8 mouse cellular contexts compared by ENCODE assay signal in genomic region chr9:72169728-72170188, GRCm38 (mm10). TPM values are rescaled to one million over a fixed set of nuclear protein-coding genes. Genes with fewer than 3 reads are reported as not detected.
DNase-seq lines count a peak whose midpoint lies in the region; ATAC-seq and TF ChIP-seq lines count a peak whose summit lies in the region.

No protein-coding gene starts in this region.

- peaks cover 11% of the 10 kb centered on the region for H3K4me1 ChIP-seq in erythroblast, embryonic 14.5 days (ENCODE audit: control insufficient read depth)
- peaks cover 1% of the 10 kb centered on the region; the same call in 1 of the 2 replicates for H3K4me1 ChIP-seq in small intestine, adult 2 months (ENCODE audit: control insufficient read depth, insufficient read depth, insufficient read length, low read length)

- no peak for TF ChIP-seq CTCF in small intestine, adult 2 months (IDR thresholded peaks at IDR 0.05; ENCODE audit: extremely low read depth, insufficient read length, insufficient replicate concordance, low read depth, low read length)

- ATAC-seq in erythroblast, adult 5-6 weeks (replicated peaks; ENCODE audit: low FRiP score, poor library complexity, severe bottlenecking): no peak
- peak; percentile 59; the same call in 1 of the 2 replicates for ATAC-seq in erythroid progenitor cell, adult 5-6 weeks (replicated peaks; ENCODE audit: low FRiP score, poor library complexity, severe bottlenecking)
- ATAC-seq in megakaryocyte, adult 5-6 weeks (ENCODE audit: poor library complexity, severe bottlenecking): peak; percentile 92

- peak; percentile 60 to 74 for DNase-seq in heart, postnatal 10 days
- DNase-seq in kidney, postnatal 25 days: peak; percentile 77 to 78
- DNase-seq in right cerebral cortex, adult 2 months (ENCODE audit: low spot score in 2 of 2): no peak

- H3K27me3 ChIP-seq in erythroblast, embryonic 14.5 days (ENCODE audit: control insufficient read depth): no peaks in the 10 kb centered on the region
- H3K27me3 ChIP-seq in small intestine, adult 2 months (ENCODE audit: control insufficient read depth, insufficient read depth, low read length): no peaks in the 10 kb centered on the region

- H3K27ac ChIP-seq in small intestine, adult 2 months (ENCODE audit: insufficient read depth, low read depth, low read length): no peak overlapping the region

- no peaks in the 10 kb centered on the region for H3K9me3 ChIP-seq in erythroblast, embryonic 14.5 days (ENCODE audit: control insufficient read depth, low read length)

- intact Hi-C loops in heart, postnatal 10 days (cut with DNase I): no loop called here

- H3K36me3 ChIP-seq in erythroblast, embryonic 14.5 days (ENCODE audit: control insufficient read depth): no peaks in the 10 kb centered on the region
- no peaks in the 10 kb centered on the region for H3K36me3 ChIP-seq in small intestine, adult 2 months (ENCODE audit: control insufficient read depth, insufficient read depth, low read length)

- 9% methylated on average over 12 of the region's 12 CpGs for WGBS in small intestine, adult 2 months

- no peak; the same call in 1 of the 2 replicates for TF ChIP-seq POLR2A in small intestine, adult 2 months (IDR thresholded peaks at IDR 0.05; ENCODE audit: low read depth, low read length)

- peak overlapping the region; percentile 58 for H3K4me3 ChIP-seq in erythroblast, embryonic 14.5 days (replicated peaks)
- H3K4me3 ChIP-seq in small intestine, adult 2 months (ENCODE audit: low read depth, low read length): peak overlapping the region; percentile 39

RNA-seq across cellular contexts. Expression of gene Tcf12, which starts 58.1 kb away (rescaled TPM):
- 0.88 and 1.2 TPM in 2 replicates for polyA plus RNA-seq in erythroblast, embryonic 14.5 days (2012)
- total RNA-seq in erythroblast, adult 5-6 weeks (2015; ENCODE audit: low replicate concordance): 22.1 and 28.8 TPM in 2 replicates
- total RNA-seq in erythroblast, adult 5-6 weeks (2017; ENCODE audit: low replicate concordance): 7.8 and 10.9 TPM in 2 replicates
- total RNA-seq in erythroid progenitor cell, adult 5-6 weeks (2015; ENCODE audit: low replicate concordance): 24.5 and 36.9 TPM in 2 replicates
- 20.0 and 28.4 TPM in 2 replicates for total RNA-seq in erythroid progenitor cell, adult 5-6 weeks (2017; ENCODE audit: low replicate concordance)
- total RNA-seq in heart, postnatal 10 days (2021): 10 to 100 TPM; 69.6 to 70.4 TPM
- 56.3 and 62.2 TPM in 2 replicates for total RNA-seq in megakaryocyte, adult 5-6 weeks (2015)
- total RNA-seq in megakaryocyte, adult 5-6 weeks (2017): 31.6 and 37.6 TPM in 2 replicates
- polyA plus RNA-seq in small intestine, adult 2 months (2012; rRNA removed): 19.9 and 30.2 TPM in 2 replicates

Comparison
In these comparisons a context has a peak if more than half of its experiments do, and no peak if none do; other contexts are left out.
1. DNase-seq: peak in heart, postnatal 10 days (2 of 2) and kidney, postnatal 25 days (2 of 2); none in right cerebral cortex, adult 2 months (0 of 2).